In the genomic region with DNA sequence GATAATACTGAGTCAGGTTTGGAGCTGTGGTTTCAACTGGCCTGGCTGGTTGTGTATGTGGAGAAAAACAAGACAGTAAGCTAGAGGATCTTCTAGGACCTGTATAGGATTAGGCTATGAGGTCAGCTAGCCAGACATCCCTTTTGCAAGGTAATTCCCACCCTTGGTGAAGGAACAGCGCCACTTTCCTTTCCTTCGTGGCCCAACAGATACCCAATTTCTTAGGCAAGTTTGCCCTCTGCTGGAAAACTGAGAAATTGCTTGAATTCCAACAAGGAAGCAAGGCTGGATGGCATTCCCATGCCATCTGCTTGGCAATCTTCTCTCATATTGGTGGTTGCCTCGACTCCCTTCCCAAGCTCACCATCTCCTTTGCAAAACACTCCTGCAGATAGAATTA, we compare ENCODE assay signal across 8 mouse cellular contexts.
DNase-seq lines count a peak whose midpoint lies in the region; ATAC-seq and TF ChIP-seq lines count a peak whose summit lies in the region.

No protein-coding gene starts in this region.

- no peak overlapping the region for H3K4me3 ChIP-seq in forebrain, postnatal 0 days (ENCODE audit: low read depth, low read length)
- H3K4me3 ChIP-seq in kidney, embryonic 14.5 days (ENCODE audit: low read length): no peak overlapping the region
- H3K4me3 ChIP-seq in limb, embryonic 11.5 days (ENCODE audit: low read depth, low read length): no peak overlapping the region

- H3K4me1 ChIP-seq in forebrain, postnatal 0 days (ENCODE audit: insufficient read depth): peaks cover 17% of the 10 kb centered on the region
- H3K4me1 ChIP-seq in kidney, embryonic 14.5 days (ENCODE audit: control insufficient read depth, insufficient read depth, low read length): peaks cover 5% of the 10 kb centered on the region; the same call in 1 of the 2 replicates
- peaks cover 9% of the 10 kb centered on the region for H3K4me1 ChIP-seq in limb, embryonic 11.5 days (ENCODE audit: control insufficient read depth, insufficient read depth, low read length)

- ATAC-seq in cerebellum, adult (ENCODE audit: insufficient number of reproducible peaks, low FRiP score, low TSS enrichment): peak; percentile 64; the same call in 1 of the 2 replicates
- ATAC-seq in forebrain, postnatal 0 days: peak; percentile 48
- peak; percentile 48; the same call in 1 of the 2 replicates for ATAC-seq in kidney, embryonic 14.5 days (ENCODE audit: low FRiP score, low TSS enrichment)
- ATAC-seq in limb, embryonic 11.5 days (ENCODE audit: insufficient number of reproducible peaks, low FRiP score, low TSS enrichment, low read depth): no peak

- no peak overlapping the region for H3K4me2 ChIP-seq in forebrain, postnatal 0 days (ENCODE audit: low read depth)
- H3K4me2 ChIP-seq in kidney, embryonic 14.5 days (replicated peaks; ENCODE audit: low read depth, low read length): no peak overlapping the region
- H3K4me2 ChIP-seq in limb, embryonic 11.5 days (ENCODE audit: low read depth, severe bottlenecking): no peak overlapping the region

- peak; percentile 96 for TF ChIP-seq CTCF in forebrain, postnatal 0 days (IDR thresholded peaks at IDR 0.05; ENCODE audit: low read depth)

- H3K9me3 ChIP-seq in forebrain, postnatal 0 days (ENCODE audit: low read length): no peaks in the 10 kb centered on the region
- H3K9me3 ChIP-seq in kidney, embryonic 14.5 days (ENCODE audit: control insufficient read depth, low read length): no peaks in the 10 kb centered on the region
- no peaks in the 10 kb centered on the region for H3K9me3 ChIP-seq in limb, embryonic 11.5 days (ENCODE audit: control insufficient read depth, low read length)

- peak; percentile 51 for DNase-seq in adrenal gland, adult 2 months
- DNase-seq in adrenal gland, postnatal 4 days (ENCODE audit: low spot score in 2 of 2): no peak
- DNase-seq in forebrain, postnatal 0 days: peak; percentile 94
- peak; percentile 72 for DNase-seq in limb, embryonic 11.5 days (ENCODE audit: low spot score)
- peak; percentile 45 for DNase-seq in retina, adult 2 months (ENCODE audit: low read depth, low spot score)
- no peak for DNase-seq in thymus, postnatal 25 days

- no peak overlapping the region for H3K9ac ChIP-seq in forebrain, postnatal 0 days
- no peak overlapping the region for H3K9ac ChIP-seq in kidney, embryonic 14.5 days (ENCODE audit: low read depth, low read length)
- H3K9ac ChIP-seq in limb, embryonic 11.5 days (ENCODE audit: low read length): no peak overlapping the region

- 4% methylated on average over 3 of the region's 3 CpGs for WGBS in forebrain, postnatal 0 days
- 9% methylated on average over 3 of the region's 3 CpGs for WGBS in kidney, embryonic 14.5 days
- WGBS in limb, embryonic 11.5 days: 8% methylated on average over 3 of the region's 3 CpGs

- no peak overlapping the region for H3K27ac ChIP-seq in forebrain, postnatal 0 days (ENCODE audit: low read depth, low read length)
- no peak overlapping the region for H3K27ac ChIP-seq in kidney, embryonic 14.5 days (ENCODE audit: low read depth, low read length)
- H3K27ac ChIP-seq in limb, embryonic 11.5 days (replicated peaks; ENCODE audit: low read depth, low read length): no peak overlapping the region

- H3K36me3 ChIP-seq in forebrain, postnatal 0 days (ENCODE audit: insufficient read depth): no peaks in the 10 kb centered on the region; the same call in 1 of the 2 replicates
- H3K36me3 ChIP-seq in kidney, embryonic 14.5 days (ENCODE audit: control insufficient read depth, insufficient read depth, low read length): no peaks in the 10 kb centered on the region
- no peaks in the 10 kb centered on the region for H3K36me3 ChIP-seq in limb, embryonic 11.5 days (ENCODE audit: control insufficient read depth, insufficient read depth, low read length)

- H3K27me3 ChIP-seq in forebrain, postnatal 0 days (ENCODE audit: insufficient read depth, low read length): no peaks in the 10 kb centered on the region
- no peaks in the 10 kb centered on the region for H3K27me3 ChIP-seq in kidney, embryonic 14.5 days (ENCODE audit: control insufficient read depth, insufficient read depth, low read length)
- H3K27me3 ChIP-seq in limb, embryonic 11.5 days (ENCODE audit: control insufficient read depth, insufficient read depth, low read length): peaks cover 2% of the 10 kb centered on the region; the same call in 1 of the 2 replicates

Comparison
In these comparisons a context has a peak if more than half of its experiments do, and no peak if none do; other contexts are left out.
1. DNase-seq: peak in adrenal gland, adult 2 months (single experiment), forebrain, postnatal 0 days (single experiment), limb, embryonic 11.5 days (single experiment) and retina, adult 2 months (single experiment); none in adrenal gland, postnatal 4 days (0 of 2) and thymus, postnatal 25 days (single experiment).